Mouse (Mus musculus): ENCODE data around the gene Gm3880.
"Not testable (repeated sequence)": the region's sequence is repeated elsewhere in the genome, so short reads cannot be mapped to it uniquely, and the experiment has no call there.

DNA sequence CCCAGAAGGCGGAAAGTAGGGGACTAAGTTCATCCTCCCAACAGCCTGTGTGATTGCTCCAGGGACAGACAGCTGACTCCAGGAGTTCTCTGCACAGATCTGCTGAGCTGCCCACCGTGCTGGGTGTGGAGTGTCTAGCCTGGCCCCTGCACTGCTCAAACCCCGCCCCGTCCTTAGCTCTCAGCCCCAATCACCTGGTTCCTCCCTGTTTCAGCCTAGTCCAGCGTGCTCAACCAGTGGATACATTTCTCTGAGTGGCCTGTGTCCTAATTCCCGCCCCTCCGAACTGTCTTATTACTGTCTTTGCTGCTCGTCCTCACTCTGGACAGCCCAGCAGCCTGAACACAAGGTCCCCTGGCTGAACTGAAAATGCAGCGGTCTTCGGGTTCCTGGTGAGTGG is 20.8 kb upstream of the Gm3880 start, which contains the start of the genes Gm9112 and Dmrtc1b:
- not testable (repeated sequence) for TF ChIP-seq CTCF (IDR thresholded peaks at IDR 0.05; ENCODE audit: extremely low read depth, insufficient read length, insufficient replicate concordance, low read depth, low read length); POLR2A (IDR thresholded peaks at IDR 0.05; ENCODE audit: low read depth, low read length)

All from small intestine, adult 2 months (tissue).